Mouse (Mus musculus) C2C12 (cell line): Measurements from ENCODE around the gene Myo9a.

Source experiments
- CTCF ChIP-seq: IDR thresholded peaks from one replicate; pipeline ENCODE4 v1.5.1; 2011; ENCODE audit not compliant: control insufficient read depth, insufficient read depth, insufficient read length
- USF1 ChIP-seq: IDR thresholded peaks from one replicate; pipeline ENCODE4 v1.6.1; 2011; ENCODE audit warnings: low read depth, mild to moderate bottlenecking, control low read depth, moderate library complexity

GRCm38 (mm10) chr9:59938529-59938928, 187.8 kb downstream of the Myo9a start:
- TF ChIP-seq CTCF = no peak
- TF ChIP-seq USF1 = no peak
